Mouse (Mus musculus): ENCODE results near the gene Prpf19. TPM values are rescaled to one million over a fixed set of nuclear protein-coding genes. Genes with fewer than 3 reads are reported as not detected.

Prpf19 gene
- polyA plus RNA-seq, 1 experiment from 2014 or later: 22.4 TPM

GRCm38 (mm10) chr19:10938771-10939170, 43.7 kb downstream of the Prpf19 start:
- peaks cover 9% of the 10 kb centered on the region for H3K4me1 ChIP-seq (ENCODE audit: insufficient read depth, low read depth, low read length)
- no peak overlapping the region for H3K27ac ChIP-seq (ENCODE audit: low read length)
- WGBS: 23% methylated on average over 3 of the region's 3 CpGs

GRCm38 (mm10) chr19:10940097-10940800, 45.2 kb downstream of the Prpf19 start:
- WGBS: 19% methylated on average over 37 of the region's 37 CpGs
- peak; percentile 86 for ATAC-seq

More at GRCm38 (mm10) chr19:10938771-10939170, 43.7 kb downstream of the Prpf19 start:
- Histone ChIP-seq H3K4me3 (ENCODE audit: low read depth, low read length) (no peak overlapping the region), H3K4me2 (replicated peaks; ENCODE audit: low read depth, low read length) (no peak overlapping the region), H3K9me3 (ENCODE audit: low read length) (no peaks in the 10 kb centered on the region), H3K27me3 (replicated peaks; ENCODE audit: insufficient read depth, low read length) (no peaks in the 10 kb centered on the region), H3K9ac (replicated peaks; ENCODE audit: low read depth) (no peak overlapping the region; the same call in 1 of the 2 replicates), H3K36me3 (ENCODE audit: insufficient read depth, low read length) (0 out of 2 replicates have a peak, but pooled peaks cover 10% of the 10 kb centered on the region)
- no peak for ATAC-seq
- no peak for DNase-seq (ENCODE audit: low spot score)
- no peak for TF ChIP-seq CTCF (IDR thresholded peaks at IDR 0.05)
- TF ChIP-seq EP300 (IDR thresholded peaks at IDR 0.05): no peak

GRCm38 (mm10) chr19:10940801-10941457, 45.9 kb downstream of the Prpf19 start:
- 6% methylated on average over 40 of the region's 40 CpGs for WGBS
- peaks cover 15% of the 10 kb centered on the region; the same call in 1 of the 2 replicates for H3K36me3 ChIP-seq (ENCODE audit: insufficient read depth, low read length)
- H3K27ac ChIP-seq (ENCODE audit: low read length): no peak overlapping the region
- peak overlapping the region; percentile 28 for H3K4me3 ChIP-seq (ENCODE audit: low read depth, low read length)
- ATAC-seq (peak; percentile 51), DNase-seq (ENCODE audit: low spot score) (no peak)
- peak overlapping the region; percentile 57 for H3K4me2 ChIP-seq (replicated peaks; ENCODE audit: low read depth, low read length)
- H3K9me3 ChIP-seq (ENCODE audit: low read length): no peaks in the 10 kb centered on the region
- no peak for TF ChIP-seq CTCF (IDR thresholded peaks at IDR 0.05)
- TF ChIP-seq EP300 (IDR thresholded peaks at IDR 0.05): no peak
- H3K9ac ChIP-seq (replicated peaks; ENCODE audit: low read depth): peak overlapping the region; percentile 44
- no peaks in the 10 kb centered on the region for H3K27me3 ChIP-seq (replicated peaks; ENCODE audit: insufficient read depth, low read length)
- peaks cover 9% of the 10 kb centered on the region for H3K4me1 ChIP-seq (ENCODE audit: insufficient read depth, low read depth, low read length)

More at GRCm38 (mm10) chr19:10940097-10940800, 45.2 kb downstream of the Prpf19 start:
- Histone ChIP-seq H3K4me3 (ENCODE audit: low read depth, low read length) (peak overlapping the region; percentile 28), H3K4me1 (ENCODE audit: insufficient read depth, low read depth, low read length) (peaks cover 9% of the 10 kb centered on the region), H3K4me2 (replicated peaks; ENCODE audit: low read depth, low read length) (peak overlapping the region; percentile 57), H3K9me3 (ENCODE audit: low read length) (no peaks in the 10 kb centered on the region), H3K9ac (replicated peaks; ENCODE audit: low read depth) (no peak overlapping the region), H3K36me3 (ENCODE audit: insufficient read depth, low read length) (peaks cover 15% of the 10 kb centered on the region; the same call in 1 of the 2 replicates), H3K27me3 (replicated peaks; ENCODE audit: insufficient read depth, low read length) (no peaks in the 10 kb centered on the region), H3K27ac (ENCODE audit: low read length) (no peak overlapping the region)
- TF ChIP-seq CTCF (IDR thresholded peaks at IDR 0.05) (peak; percentile 90), EP300 (IDR thresholded peaks at IDR 0.05) (no peak)
- DNase-seq (ENCODE audit: low spot score): peak; percentile 78

GRCm38 (mm10) chr19:10943955-10944354, 48.9 kb downstream of the Prpf19 start:
- no peak overlapping the region for H3K4me3 ChIP-seq (ENCODE audit: low read depth, low read length)
- peaks cover 15% of the 10 kb centered on the region; the same call in 1 of the 2 replicates for H3K36me3 ChIP-seq (ENCODE audit: insufficient read depth, low read length)
- no peaks in the 10 kb centered on the region for H3K9me3 ChIP-seq (ENCODE audit: low read length)
- H3K9ac ChIP-seq (replicated peaks; ENCODE audit: low read depth): no peak overlapping the region
- no peak for TF ChIP-seq EP300 (IDR thresholded peaks at IDR 0.05)
- no peak overlapping the region for H3K4me2 ChIP-seq (replicated peaks; ENCODE audit: low read depth, low read length)
- ATAC-seq (no peak), DNase-seq (ENCODE audit: low spot score) (peak; percentile 36)
- H3K4me1 ChIP-seq (ENCODE audit: insufficient read depth, low read depth, low read length): peaks cover 18% of the 10 kb centered on the region
- WGBS: 83% methylated on average over 3 of the region's 3 CpGs
- H3K27ac ChIP-seq (ENCODE audit: low read length): no peak overlapping the region
- no peaks in the 10 kb centered on the region for H3K27me3 ChIP-seq (replicated peaks; ENCODE audit: insufficient read depth, low read length)

- no peak for ATAC-seq
- no peak for DNase-seq (ENCODE audit: low spot score)
- Histone ChIP-seq H3K27me3 (replicated peaks; ENCODE audit: insufficient read depth, low read length) (no peaks in the 10 kb centered on the region), H3K4me2 (replicated peaks; ENCODE audit: low read depth, low read length) (no peak overlapping the region), H3K4me1 (ENCODE audit: insufficient read depth, low read depth, low read length) (peaks cover 9% of the 10 kb centered on the region), H3K36me3 (ENCODE audit: insufficient read depth, low read length) (peaks cover 15% of the 10 kb centered on the region; the same call in 1 of the 2 replicates), H3K9me3 (ENCODE audit: low read length) (no peaks in the 10 kb centered on the region), H3K9ac (replicated peaks; ENCODE audit: low read depth) (no peak overlapping the region), H3K27ac (ENCODE audit: low read length) (no peak overlapping the region), H3K4me3 (ENCODE audit: low read depth, low read length) (no peak overlapping the region)
- TF ChIP-seq CTCF (IDR thresholded peaks at IDR 0.05) (no peak), EP300 (IDR thresholded peaks at IDR 0.05) (no peak)
- WGBS: 67% methylated on average over 3 of the region's 3 CpGs
Measured at GRCm38 (mm10) chr19:10946506-10946905, 51.5 kb downstream of the Prpf19 start.

- H3K4me3 ChIP-seq (ENCODE audit: low read depth, low read length): peak overlapping the region; percentile 60; the same call in 1 of the 2 replicates
- 0 out of 2 replicates have a peak overlapping the region, but pooled peaks have one; percentile 72 for H3K9ac ChIP-seq (replicated peaks; ENCODE audit: low read depth)
- H3K4me1 ChIP-seq (ENCODE audit: insufficient read depth, low read depth, low read length): peaks cover 9% of the 10 kb centered on the region
- WGBS: 85% methylated on average over 5 of the region's 5 CpGs
- peaks cover 12% of the 10 kb centered on the region; the same call in 1 of the 2 replicates for H3K36me3 ChIP-seq (ENCODE audit: insufficient read depth, low read length)
- no peak overlapping the region for H3K27ac ChIP-seq (ENCODE audit: low read length)
- DNase-seq (ENCODE audit: low spot score) (peak; percentile 34), ATAC-seq (no peak)
- H3K4me2 ChIP-seq (replicated peaks; ENCODE audit: low read depth, low read length): peak overlapping the region; percentile 84
- no peak for TF ChIP-seq EP300 (IDR thresholded peaks at IDR 0.05)
- TF ChIP-seq CTCF (IDR thresholded peaks at IDR 0.05): no peak
- H3K9me3 ChIP-seq (ENCODE audit: low read length): no peaks in the 10 kb centered on the region
- no peaks in the 10 kb centered on the region for H3K27me3 ChIP-seq (replicated peaks; ENCODE audit: insufficient read depth, low read length)
Measured at GRCm38 (mm10) chr19:10947219-10947618, 52.2 kb downstream of the Prpf19 start.
